Mouse (Mus musculus) B cell, adult 67 days (primary cell): Measurements from ENCODE around the gene Nt5c1b. TPM values are rescaled to one million over a fixed set of nuclear protein-coding genes. Genes with fewer than 3 reads are reported as not detected.

Source experiments
- total RNA-seq, 2 experiments: library from RNA; stranded (reverse); gene quantifications; 4 replicates each; pipeline ENCODE4 v1.2.4; 2023

The Nt5c1b gene
- total RNA-seq: not detected

DNA sequence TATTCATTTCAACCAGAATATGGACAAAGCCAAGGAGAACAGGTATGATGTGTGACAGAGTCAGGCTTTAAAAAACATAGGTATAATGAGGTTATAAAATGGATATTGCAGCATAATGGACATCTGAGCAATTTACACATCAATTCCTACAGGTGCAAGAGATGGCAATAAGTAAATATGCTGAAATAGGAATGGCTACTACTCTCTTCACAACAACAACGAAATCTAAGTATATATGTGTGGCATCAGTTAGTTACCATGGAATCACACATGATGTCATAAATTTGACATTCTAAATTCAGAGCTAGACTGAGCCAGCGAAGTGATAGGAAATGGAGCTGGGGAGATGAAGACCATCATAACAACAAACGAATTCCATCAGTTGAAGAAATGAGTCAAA lies at the start of gene Nt5c1b:
TSS of gene Nt5c1b (plus strand) at position 301 of the 400 bp plus-strand sequence.

DNA sequence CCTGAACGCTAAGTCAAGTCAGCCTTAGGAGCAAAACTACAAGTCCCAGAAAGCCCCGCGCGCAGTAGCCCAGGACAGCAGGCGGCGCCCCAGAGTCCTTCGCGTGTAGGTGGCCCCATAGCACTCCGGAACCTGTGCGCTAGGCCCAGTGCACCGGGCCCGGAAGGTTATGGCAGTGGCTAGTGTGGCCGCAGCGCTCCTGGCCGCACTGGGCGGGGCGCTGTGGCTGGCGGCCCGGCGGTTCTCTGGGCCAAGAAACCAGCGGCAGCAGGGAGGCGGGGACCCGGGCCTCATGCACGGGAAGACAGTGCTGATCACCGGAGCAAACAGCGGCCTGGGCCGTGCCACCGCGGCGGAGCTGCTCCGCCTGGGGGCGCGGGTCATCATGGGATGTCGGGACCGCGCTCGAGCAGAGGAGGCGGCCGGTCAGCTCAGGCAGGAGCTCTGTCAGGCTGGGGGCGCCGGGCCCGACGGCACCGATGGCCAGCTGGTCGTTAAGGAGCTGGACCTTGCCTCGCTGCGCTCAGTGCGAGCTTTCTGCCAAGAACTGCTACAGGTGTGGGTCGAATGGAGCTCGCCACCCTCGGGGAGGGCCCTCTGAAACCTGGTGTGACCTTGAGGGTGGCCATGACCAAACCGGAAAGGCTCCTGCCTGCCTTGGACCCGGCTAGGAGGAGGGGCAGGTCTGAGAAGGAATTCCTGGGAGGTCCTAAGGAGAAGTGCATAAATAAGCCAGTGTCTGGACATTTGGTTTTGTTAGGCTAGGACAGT lies 21.1 kb downstream of the Nt5c1b start, which contains the start of gene Rdh14:
TSS of gene Rdh14 (plus strand) at position 102 of the 771 bp plus-strand sequence.

Other genes starting within 250 kb of the Nt5c1b start
- 10 to 100 TPM; 12.2 to 13.9 TPM for gene Rdh14, start 20.8 kb downstream of the Nt5c1b start, total RNA-seq